Mouse (Mus musculus) WW6 (cell line): Measurements from ENCODE around the gene Ing3.

Experiments
- DNase-seq: peaks from one replicate; pipeline ENCODE4 v3.0.0-alpha.2; 2013; ENCODE audit warnings: low read depth, low spot score

The Ing3 gene

GRCm38 (mm10) chr6:22021315-22021714 lies 71.9 kb downstream of the Ing3 start:
- DNase-seq = no peak

GRCm38 (mm10) chr6:22024168-22024567 lies 74.8 kb downstream of the Ing3 start:
- no peak for DNase-seq
